Mouse (Mus musculus): ENCODE data around the gene Gclm. TPM values are rescaled to one million over a fixed set of nuclear protein-coding genes. Genes with fewer than 3 reads are reported as not detected.

The Gclm gene
- total RNA-seq (2021) = 10 to 100 TPM; 57.2 to 61.6 TPM
- long read RNA-seq, experiment 1, full-length matches to known transcripts = 47 of 47 reads
- long read RNA-seq, experiment 1, partial matches to known transcripts = 0 of 47 reads
- long read RNA-seq, experiment 1, other reads (novel, unspliced or antisense) = 0 of 47 reads
- long read RNA-seq, experiment 2, full-length matches to known transcripts = 40 of 43 reads
- long read RNA-seq, experiment 2, partial matches to known transcripts = 0 of 43 reads
- long read RNA-seq, experiment 2, other reads (novel, unspliced or antisense) = 3 of 43 reads

DNA sequence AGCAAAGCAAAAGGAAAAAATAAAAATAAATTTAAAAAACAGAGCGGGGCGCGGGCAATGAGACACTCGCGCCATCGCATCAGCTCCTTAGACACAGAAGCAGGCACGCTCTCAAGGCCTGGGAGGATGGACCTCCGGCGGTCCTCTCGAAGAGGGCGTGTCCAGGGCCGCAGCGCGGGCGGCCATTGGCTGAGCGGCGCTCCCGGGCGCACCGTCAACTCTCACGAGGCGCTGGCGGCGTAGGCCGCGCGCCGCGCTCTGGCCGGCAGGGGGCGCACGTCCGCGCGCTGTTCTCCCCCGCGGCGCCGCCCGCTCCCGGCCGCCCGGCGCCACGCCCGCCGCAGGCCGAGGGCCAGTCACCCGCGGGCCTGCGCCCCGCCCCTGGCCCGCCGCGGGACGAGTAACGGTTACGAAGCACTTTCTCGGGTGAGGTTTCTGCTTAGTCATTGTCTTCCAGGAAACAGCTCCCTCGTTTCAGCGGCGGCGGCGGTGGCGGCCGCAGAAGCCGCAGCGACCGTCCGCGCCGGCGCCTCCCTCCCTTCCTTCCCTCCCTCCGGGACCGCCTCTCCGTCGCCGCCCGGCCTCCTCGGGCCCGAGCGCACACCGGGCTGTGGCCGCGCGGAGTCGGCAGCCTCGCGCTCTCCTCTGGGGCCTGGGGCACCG is at the start of gene Gclm:
Gene Gclm, plus strand, starts transcription at position 343 of the 663 bp plus-strand sequence.
- peak; percentile 96 to 98 for DNase-seq
- intact Hi-C loops (cut with DNase I) = loop anchor here (5.0 kb wide), 2 partner anchors 47 to 222 kb away; partner anchors contain the start of gene Bcar3

DNA sequence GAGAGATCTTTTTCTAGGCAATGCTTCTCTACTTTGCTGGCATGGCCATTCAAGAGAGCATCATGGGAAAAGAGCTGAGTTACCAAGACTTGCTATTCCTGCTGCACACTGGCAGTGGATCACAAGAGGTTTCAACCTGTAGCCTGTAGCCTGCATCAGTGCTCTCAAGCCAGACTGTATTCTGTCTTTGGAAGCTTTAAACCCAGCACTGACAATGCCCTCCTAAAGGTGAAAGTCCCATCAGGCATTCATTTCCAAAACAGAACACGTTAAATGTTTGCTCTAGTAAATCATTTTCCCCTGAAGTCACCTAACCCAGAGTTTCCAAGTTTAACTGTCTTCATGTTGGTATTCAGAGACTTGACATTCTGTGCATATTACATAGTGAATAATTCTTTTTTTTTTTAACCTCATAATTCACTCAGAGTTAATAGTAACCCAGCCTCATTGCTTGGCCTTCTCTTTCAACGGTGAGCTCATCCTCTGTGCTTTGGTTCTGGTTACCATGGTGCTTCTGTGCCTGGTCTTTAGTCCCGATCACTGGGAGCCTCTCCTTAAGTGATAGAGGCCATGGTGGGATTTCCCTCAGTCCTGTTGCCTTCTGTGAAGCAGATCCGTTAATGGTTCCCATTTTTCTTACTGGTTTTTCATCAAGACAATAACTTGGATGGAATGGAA is 48.6 kb upstream of the Gclm start:
- intact Hi-C loops (cut with DNase I) = no loop called here
- DNase-seq = no peak

DNA sequence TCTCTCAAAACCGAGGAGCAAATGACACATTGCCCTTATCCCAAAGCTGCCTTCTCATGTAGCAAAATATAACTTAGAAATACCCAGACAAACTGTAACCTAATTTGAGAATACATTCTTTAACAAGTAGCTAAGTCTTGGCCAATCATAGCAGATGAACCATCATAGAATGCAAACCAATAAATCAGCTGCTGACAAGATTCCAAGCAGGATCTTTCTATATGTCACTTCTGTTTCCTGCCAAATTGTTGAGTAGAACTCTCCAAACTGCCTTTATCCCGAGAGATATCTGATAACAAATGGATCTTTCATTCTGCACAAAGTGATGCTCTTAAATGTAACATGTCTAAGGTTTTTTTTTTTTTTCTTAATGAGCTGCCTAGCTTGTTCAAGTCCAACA is 46.8 kb upstream of the Gclm start:
- intact Hi-C loops (cut with DNase I) = no loop called here
- no peak for DNase-seq

DNA sequence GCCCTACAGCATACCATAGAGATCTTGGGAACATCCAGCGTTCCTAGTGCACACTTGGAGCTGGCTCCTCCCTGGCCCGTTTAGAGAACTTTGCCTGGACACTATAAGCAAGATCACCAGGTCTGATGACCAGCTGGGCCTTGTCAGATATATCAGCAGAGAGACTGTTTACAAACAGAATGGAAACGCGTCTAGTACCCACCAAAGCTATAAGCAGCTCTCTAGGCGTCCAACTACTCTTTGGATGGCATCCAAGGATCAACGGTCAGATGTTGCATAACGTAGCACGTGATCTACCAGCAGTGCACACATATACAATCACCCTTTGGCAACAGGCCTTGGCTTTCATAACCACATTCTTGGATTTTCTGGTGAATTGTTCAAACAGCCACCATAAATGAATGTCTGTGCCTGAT is 46.4 kb upstream of the Gclm start:
- intact Hi-C loops (cut with DNase I) = no loop called here

DNA sequence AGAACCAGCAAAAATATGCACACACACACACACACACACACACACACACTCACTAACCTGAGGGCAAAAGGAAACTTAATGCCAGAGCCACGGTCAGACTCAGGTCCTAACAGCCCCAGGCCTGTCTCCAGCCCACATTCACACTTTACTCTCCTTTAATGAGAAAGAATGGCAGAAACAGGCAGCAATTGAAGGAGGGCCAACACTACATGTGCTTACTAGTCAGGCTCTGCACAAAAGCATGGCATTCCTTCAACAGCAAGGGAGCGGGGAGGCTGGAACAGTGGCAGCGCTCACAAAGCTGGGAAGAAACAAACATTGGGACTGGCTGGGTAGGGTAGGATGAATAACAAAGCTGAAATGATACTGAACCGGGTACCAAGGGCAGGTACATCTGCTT is 45.8 kb upstream of the Gclm start:
- intact Hi-C loops (cut with DNase I) = no loop called here
- no peak for DNase-seq

More for the DNA sequence above, 46.4 kb upstream of the Gclm start:
- peak; percentile 2 to 9 for DNase-seq

DNA sequence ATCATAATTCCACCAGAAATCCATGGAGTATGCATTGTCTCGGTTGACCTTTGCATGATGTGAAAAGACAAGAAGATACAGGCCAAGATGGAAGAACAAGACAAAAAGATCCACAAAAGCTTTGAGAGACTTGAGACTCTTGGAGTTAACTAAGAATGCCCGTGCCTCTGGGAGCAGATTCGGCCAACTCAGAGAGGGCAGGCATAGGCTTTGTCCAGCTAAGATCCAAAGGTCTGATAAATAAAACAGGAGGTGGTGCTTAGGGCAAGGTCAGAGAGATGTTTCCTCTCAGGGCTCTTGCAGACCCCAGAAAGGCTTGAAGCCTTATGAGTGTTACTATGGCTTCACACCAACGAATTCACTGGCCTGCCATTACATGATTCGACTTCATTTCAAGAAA is 45.3 kb upstream of the Gclm start:
- no peak for DNase-seq

DNA sequence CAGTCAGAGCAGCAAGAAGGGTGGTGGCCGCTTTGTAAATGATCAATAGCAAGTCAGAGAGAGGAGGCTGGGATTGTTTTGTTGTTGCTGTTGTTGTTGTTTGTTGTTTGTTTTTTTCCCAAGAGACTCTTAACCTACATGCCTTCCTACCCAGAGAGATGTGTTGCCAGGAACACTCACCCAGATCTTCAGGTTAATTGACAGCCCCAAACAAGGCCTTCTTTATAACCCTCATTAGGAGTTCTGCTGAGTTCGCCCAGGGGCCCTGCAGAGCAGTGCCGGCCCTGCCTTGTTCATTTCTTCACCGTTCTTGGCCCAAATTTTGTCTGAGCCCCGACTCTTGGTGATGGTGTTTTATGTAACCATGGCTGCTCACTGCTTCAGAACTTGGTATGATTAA is 44.9 kb upstream of the Gclm start:
- DNase-seq = no peak
- intact Hi-C loops (cut with DNase I) = no loop called here

More for the DNA sequence above, 45.3 kb upstream of the Gclm start:
- intact Hi-C loops (cut with DNase I) = no loop called here

DNA sequence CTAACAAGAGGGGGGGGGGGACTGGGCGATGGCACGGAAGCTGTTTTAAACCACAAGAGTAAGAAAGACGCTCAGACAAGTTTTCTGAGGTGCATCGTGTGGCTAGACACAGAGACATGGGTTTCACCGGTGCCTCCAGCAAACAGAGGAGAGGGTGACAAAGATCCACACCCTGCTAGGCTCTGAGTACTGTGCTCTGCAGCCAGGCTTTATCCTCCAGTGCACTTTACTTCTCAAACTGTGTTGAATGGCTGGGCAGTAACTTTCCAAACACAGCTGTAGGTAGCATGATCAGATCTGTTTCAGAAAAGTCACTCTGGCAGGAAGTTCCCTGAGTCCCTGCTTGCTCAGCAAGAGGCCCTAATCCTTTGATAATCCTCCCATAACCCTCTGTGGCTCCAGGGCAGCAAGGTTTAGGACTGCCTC is 43.0 kb upstream of the Gclm start:
- intact Hi-C loops (cut with DNase I) = no loop called here
- no peak for DNase-seq

DNA sequence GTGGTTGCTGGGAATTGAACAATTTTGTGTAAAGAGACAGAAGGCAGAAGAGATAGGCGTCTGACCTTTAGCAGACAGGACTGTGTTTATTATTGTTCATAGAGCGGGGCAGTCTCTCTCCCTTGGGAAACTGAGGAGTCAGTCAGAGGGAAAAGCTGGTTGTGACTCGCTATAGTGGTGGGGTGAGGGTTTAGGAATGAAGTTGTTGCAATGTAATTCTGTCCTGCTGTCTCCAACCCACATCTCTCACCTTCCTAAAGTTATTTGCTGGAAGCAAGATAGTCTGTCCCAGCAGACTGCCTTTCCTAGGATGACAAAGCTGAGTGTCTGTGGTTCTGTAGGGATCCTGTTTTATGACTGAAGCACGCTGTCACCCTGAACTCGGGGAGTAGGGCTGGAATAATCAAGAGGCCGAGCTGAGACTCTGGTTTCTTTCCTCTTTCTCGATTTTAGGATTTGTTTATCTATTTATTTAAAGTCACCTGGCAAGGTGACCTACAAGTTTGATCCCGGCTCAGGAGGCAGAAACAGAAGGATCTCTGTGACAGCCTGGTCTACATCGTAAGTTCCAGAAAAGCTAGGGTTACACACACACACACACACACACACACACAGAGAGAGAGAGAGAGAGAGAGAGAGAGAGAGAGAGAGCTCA is 41.6 kb upstream of the Gclm start:
- DNase-seq = no peak
- intact Hi-C loops (cut with DNase I) = no loop called here

DNA sequence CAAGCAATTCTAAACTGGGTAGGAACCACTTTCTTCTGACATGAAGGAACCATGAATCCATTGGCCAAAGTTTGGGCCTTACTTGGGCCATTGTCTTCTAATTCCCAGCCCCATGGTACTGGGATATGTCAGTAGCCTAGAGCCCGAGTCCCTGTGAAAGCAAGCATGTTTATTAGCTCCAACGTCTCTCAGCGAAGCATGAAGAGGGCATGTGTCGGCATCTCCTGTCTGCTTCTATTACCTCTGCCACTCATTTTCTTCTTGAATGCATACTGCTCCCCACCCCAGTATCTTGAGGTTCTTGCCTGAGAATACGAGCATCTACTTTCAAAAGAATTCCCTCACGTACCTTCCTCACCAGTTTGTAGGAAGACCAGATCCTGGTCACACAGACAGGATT is 39.6 kb upstream of the Gclm start:
- intact Hi-C loops (cut with DNase I) = no loop called here

DNA sequence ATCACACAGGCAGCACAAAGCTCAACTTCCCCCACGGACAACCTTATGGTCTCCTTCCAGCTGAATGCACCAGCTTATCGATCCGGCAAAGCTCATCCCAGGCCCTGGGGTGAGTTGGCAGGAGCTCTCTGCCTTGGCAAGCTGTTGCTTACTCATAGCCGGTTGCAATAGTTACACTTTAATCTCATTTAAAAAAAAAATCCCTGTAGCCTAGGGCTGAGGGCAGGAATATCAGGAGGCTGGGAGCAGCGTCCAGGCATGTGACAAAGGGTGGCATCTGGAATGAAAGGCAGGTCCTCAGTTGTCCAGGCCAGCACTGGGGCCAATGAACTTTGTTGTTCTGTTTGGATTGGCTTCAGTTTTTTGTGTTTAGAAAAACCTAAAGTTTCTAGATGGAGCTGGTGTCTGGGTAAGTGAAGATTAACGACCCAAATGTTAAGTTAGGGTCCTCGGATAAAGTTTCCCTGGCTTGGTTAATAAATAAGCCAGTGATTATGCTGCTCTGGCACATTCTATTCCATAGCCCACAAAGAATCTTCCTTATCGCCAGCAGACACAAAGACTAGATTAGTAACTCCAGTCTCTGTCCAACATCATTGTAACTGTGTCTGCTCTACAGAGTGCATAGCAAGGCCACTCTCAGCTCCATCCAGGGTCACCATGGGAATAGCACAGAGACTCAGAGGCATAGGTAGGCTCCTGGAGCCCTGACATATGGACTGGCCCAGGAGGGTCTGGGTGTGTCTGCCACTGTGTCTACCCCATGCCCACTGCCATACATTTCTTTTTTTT is 38.9 kb upstream of the Gclm start:
- intact Hi-C loops (cut with DNase I) = no loop called here
- no peak for DNase-seq

More for the DNA sequence above, 39.6 kb upstream of the Gclm start:
- no peak for DNase-seq

DNA sequence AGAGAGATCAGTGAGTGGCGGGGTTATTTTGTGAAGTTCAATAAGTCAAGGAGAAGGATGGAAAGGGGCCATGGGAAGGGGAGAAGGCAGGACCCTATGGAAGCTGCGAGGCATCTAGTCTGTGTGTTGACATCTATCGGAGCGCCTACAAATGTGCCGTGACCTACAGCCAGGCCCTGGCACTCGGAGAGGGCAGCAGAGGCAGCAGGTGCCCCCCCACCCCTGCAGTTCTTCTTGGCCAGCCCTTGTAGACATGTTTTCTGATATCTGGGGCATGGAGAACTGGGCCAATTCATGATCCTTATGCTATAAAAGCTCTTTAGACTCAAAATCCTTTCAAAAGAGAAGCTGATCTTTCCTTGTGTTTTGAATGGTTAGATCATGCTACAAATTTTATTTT is 37.6 kb upstream of the Gclm start:
- intact Hi-C loops (cut with DNase I) = no loop called here
- no peak for DNase-seq

DNA sequence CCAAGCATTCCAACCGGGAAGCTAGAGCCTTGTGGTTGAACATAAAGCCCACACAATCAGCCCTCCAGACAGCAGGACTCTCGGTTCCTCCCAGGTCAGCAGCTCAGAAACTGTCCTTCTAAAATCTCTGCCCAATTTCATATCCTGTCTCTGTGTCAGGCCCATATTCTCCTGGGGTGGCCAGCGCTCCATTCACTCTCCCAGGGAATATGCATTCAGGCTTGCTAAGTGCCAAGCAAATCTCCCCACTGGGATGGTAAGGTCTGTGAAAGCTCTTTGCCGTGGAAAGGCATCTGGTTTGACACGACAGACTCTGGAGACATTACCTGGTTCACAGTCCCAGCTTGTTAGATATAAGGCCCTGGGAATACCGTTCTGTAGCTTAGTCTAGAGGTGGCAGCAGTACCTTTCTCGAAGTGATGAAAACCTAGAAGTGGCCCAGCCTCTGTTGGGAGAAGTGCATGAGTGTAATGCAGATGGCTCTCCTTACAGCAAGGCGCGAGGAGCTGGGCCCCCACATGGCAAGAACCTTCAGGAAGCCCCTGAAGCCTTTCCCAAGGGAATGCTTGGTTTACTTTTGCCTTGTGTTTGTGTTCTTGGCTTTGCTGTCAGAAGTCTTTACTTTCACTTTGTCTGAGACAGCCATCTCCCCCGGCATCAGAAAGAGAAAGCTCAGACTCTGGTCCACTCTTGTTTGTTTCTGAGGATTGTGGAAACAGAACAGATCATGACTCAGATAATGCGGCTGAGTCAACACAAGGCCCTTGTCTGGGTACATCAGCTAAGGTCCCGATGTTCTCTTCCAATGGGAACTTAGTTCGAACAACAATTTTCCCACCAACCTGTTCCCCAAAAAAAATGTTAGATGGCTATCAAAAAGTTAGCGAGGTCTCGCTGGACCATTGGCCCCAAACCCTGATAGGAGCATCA is 36.8 kb upstream of the Gclm start:
- intact Hi-C loops (cut with DNase I) = no loop called here
- no peak for DNase-seq

DNA sequence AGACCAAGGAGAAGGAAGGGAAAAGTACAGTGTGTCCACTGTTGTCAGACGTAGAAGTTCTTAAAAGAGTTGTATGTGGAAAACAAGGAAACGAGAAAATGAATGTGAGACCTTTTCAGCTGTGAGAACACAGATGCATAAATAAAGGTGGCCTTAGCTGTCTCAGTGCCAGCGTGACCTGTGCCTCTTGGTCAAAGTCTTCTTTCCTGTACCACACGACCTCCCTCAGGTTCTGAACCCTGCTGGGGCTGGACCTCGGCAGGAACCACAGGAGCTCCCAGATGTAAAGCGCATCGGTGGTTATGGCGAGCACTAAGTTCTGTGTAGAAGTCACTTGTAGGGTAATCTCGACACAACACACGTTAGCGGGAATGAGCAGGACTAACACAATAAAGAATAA is 35.8 kb upstream of the Gclm start:
- no peak for DNase-seq
- intact Hi-C loops (cut with DNase I) = no loop called here

DNA sequence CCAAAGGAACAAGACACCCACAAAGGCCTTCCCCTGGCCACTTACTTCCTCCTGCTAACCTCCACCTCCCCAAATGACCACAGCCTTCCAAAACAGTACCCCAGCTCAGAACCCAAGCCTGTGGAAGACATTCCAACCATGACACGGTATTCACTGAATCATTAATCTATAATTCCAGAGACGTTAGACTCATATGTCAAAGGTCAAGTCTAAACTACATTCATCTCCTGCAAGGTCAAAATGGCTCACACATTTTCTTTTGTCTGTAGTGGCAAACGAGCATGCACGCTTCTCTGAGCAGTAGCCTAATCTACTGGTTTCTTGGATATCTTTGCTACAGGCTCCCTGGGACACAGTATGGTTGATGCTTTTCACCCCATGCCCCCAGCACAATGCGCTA is 34.9 kb upstream of the Gclm start:
- intact Hi-C loops (cut with DNase I) = no loop called here

DNA sequence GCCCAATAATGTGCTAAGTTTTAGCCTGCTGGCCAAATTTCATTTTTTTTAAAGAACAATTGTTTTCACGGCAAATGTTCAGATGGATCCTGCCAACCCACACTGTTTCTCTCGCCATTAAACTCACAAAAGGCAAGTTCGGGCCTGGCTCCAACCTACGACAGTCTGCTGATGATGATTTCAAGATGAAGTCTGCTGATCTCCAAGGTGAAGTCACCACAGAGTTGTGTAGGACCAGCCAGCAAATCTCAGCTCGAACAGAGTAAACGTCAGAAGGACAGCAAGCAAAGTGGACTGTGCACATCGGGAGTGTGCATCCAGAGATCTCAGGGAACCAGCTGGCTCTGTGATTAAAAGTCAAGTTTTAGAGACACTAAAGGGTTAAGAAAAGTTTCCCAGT is 34.5 kb upstream of the Gclm start:
- intact Hi-C loops (cut with DNase I) = no loop called here
- no peak for DNase-seq

More for the DNA sequence above, 34.9 kb upstream of the Gclm start:
- DNase-seq = no peak

DNA sequence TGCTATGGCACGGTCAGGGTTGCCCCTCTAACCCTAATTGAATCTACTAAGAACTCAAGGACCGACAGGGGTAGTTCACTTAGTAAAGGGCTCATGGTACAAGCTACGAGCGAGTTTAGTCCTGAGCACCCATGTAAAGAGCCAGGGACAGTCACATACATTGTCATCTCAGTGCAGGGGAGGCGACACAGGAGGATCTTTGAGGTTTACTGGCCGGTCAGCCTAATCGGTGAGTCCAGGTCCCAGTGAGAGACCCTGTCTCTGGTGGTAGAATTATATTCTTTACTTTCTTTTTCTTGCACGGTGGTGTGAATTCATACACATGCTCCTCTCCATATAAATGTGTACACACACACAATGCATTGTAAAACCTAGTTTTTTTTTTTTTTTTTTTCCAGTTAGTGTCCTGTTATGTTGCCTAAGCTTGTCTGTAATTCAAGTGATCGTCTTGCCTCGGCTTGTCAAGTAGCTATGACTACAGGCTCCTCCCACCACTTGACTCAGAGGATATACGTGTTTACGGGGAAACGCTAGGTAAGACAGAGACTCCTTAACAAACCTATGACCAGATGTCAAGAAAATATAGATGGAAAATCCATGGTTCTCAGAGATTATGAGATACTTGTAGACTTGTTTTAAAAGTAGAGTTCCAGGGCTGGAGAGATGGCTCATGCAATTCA is 33.8 kb upstream of the Gclm start:
- DNase-seq = no peak
- intact Hi-C loops (cut with DNase I) = no loop called here

DNA sequence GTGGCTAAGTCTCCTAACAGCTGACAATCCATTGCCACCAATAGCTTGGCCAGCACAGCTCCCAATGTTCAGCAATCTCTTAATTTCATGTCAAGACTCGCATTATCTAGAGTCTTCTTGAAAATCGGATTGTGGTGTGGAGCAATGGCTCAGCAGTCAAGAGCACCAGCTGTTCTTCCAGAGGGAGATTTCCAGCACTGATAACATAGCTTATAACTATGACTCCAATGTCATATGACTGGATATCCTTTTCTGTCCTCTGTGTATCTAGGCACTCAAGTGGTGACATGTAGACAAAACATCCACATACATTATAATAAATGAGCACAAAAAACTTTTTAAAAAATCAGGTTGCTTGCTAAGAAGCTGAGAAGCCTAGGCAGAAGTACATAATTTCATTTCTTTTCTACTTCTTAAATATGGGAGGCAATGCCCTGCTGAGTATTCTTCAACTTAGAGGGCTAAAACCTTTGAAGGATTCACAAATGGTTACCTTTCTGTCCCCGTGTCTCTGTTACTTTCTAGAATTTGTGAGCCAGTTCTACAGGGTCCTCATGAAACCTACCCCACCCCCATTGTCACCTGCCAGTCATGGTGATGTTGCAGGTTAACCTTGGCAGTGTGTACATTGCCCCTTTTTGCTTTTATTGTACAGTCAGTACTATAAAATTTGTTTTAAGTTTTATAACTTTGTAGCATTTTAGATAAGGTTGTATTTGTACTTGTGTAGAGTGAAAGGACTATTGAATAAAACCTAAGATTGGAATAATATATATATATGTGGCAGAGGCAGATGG is 23.9 kb upstream of the Gclm start:
- intact Hi-C loops (cut with DNase I) = no loop called here
- no peak for DNase-seq
